Mouse (Mus musculus) intestine, postnatal 0 days (tissue): ENCODE measurements at regions not wholly inside any gene's neighbourhood (a gene's known extent, or its start where the extent isn't known, plus 50 kb on each side); places are given as distances from the start of the nearest gene placed in this dataset.

Experiments used
- ATAC-seq: fragments of 200-750 bp; cut with Nextera tagmentation; 2 replicates; pipeline ENCODE4 v1.8.0; 2017; ENCODE audit warnings: mild to moderate bottlenecking, moderate TSS enrichment, moderate library complexity
- H3K27ac ChIP-seq: fragments of 300-500 bp; sonication (generic); 2 replicates; pipeline ENCODE4 v1.5.1; 2014; ENCODE audit warnings: mild to moderate bottlenecking, low read depth, low read length, moderate library complexity
- H3K27me3 ChIP-seq: fragments of 300-500 bp; sonication (generic); replicated peaks from 2 replicates; pipeline ENCODE4 v1.6.1; 2014; ENCODE audit warnings: low read length, mixed read lengths; ENCODE audit not compliant: control insufficient read depth, insufficient read depth
- H3K36me3 ChIP-seq: fragments of 300-500 bp; sonication (generic); 2 replicates; pipeline ENCODE4 v1.6.1; 2014; ENCODE audit warnings: mild to moderate bottlenecking, moderate library complexity; ENCODE audit not compliant: control insufficient read depth, insufficient read depth
- H3K4me1 ChIP-seq: fragments of 300-500 bp; sonication (generic); replicated peaks from 2 replicates; pipeline ENCODE4 v1.6.1; 2014; ENCODE audit warnings: antibody characterized with exemption, low read length, mixed read lengths; ENCODE audit not compliant: control insufficient read depth, insufficient read depth
- H3K4me2 ChIP-seq: fragments of 300-500 bp; sonication (generic); replicated peaks from 2 replicates; pipeline ENCODE4 v1.6.1; 2014; ENCODE audit warnings: low read depth, mild to moderate bottlenecking, moderate library complexity
- H3K4me3 ChIP-seq: fragments of 300-500 bp; sonication (generic); 2 replicates; pipeline ENCODE4 v1.5.1; 2014; ENCODE audit warnings: low read depth, low read length
- H3K9ac ChIP-seq: fragments of 300-500 bp; sonication (generic); 2 replicates; pipeline ENCODE4 v1.6.1; 2014; ENCODE audit warnings: mild to moderate bottlenecking, low read depth, low read length
- H3K9me3 ChIP-seq: fragments of 300-500 bp; sonication (generic); 2 replicates; pipeline ENCODE4 v1.6.1; 2016; ENCODE audit warnings: mixed run types; ENCODE audit not compliant: control insufficient read depth
- CTCF ChIP-seq: sonication (generic); IDR thresholded peaks from 2 replicates; pipeline ENCODE4 v1.5.1; 2016; ENCODE audit warnings: low read depth, mild to moderate bottlenecking, control low read depth, antibody characterized with exemption, moderate library complexity
- WGBS: fragments of 180-500 bp; shearing (Covaris S2); extraction: QIAGEN DNeasy Blood & Tissue Kit; methylation state at CpG from one replicate; pipeline ENCODE4 v1.1.7; 2014; 5-methylcytosine and 5-hydroxymethylcytosine counted together

GRCm38 (mm10) chr2:117804686-117805085, 307.0 kb upstream of the Thbs1 start:
- H3K36me3 ChIP-seq: no peaks in the 10 kb centered on the region
- H3K4me2 ChIP-seq: no peak overlapping the region
- no peaks in the 10 kb centered on the region for H3K27me3 ChIP-seq
- no peaks in the 10 kb centered on the region for H3K4me1 ChIP-seq
- no peak for ATAC-seq
- no peak overlapping the region for H3K27ac ChIP-seq
- H3K4me3 ChIP-seq: no peak overlapping the region
- no peaks in the 10 kb centered on the region for H3K9me3 ChIP-seq
- no peak for TF ChIP-seq CTCF
- H3K9ac ChIP-seq: no peak overlapping the region

GRCm38 (mm10) chr2:117807121-117807520, 304.6 kb upstream of the Thbs1 start:
- Histone ChIP-seq H3K4me3 (no peak overlapping the region), H3K27ac (no peak overlapping the region), H3K4me2 (no peak overlapping the region), H3K36me3 (no peaks in the 10 kb centered on the region), H3K4me1 (no peaks in the 10 kb centered on the region), H3K27me3 (no peaks in the 10 kb centered on the region), H3K9ac (no peak overlapping the region), H3K9me3 (no peaks in the 10 kb centered on the region)
- WGBS: 81% methylated on average over 3 of the region's 3 CpGs
- no peak for TF ChIP-seq CTCF
- ATAC-seq: no peak

GRCm38 (mm10) chr2:117811506-117811905, 300.2 kb upstream of the Thbs1 start:
- Histone ChIP-seq H3K9ac (no peak overlapping the region), H3K4me1 (no peaks in the 10 kb centered on the region), H3K4me3 (no peak overlapping the region), H3K27me3 (no peaks in the 10 kb centered on the region), H3K4me2 (no peak overlapping the region), H3K9me3 (no peaks in the 10 kb centered on the region), H3K27ac (no peak overlapping the region), H3K36me3 (no peaks in the 10 kb centered on the region)
- TF ChIP-seq CTCF: 0 out of 2 replicates have a peak, but pooled peaks have one; percentile 16
- WGBS: 33% methylated on average over 1 of the region's 1 CpGs
- no peak for ATAC-seq

GRCm38 (mm10) chr2:117811931-117812330, 299.7 kb upstream of the Thbs1 start:
- no peaks in the 10 kb centered on the region for H3K4me1 ChIP-seq
- no peaks in the 10 kb centered on the region for H3K36me3 ChIP-seq
- no peak for ATAC-seq
- TF ChIP-seq CTCF: no peak
- 75% methylated on average over 2 of the region's 2 CpGs for WGBS
- no peaks in the 10 kb centered on the region for H3K9me3 ChIP-seq
- no peak overlapping the region for H3K4me2 ChIP-seq
- no peak overlapping the region for H3K4me3 ChIP-seq
- no peak overlapping the region for H3K9ac ChIP-seq
- H3K27ac ChIP-seq: no peak overlapping the region
- H3K27me3 ChIP-seq: no peaks in the 10 kb centered on the region

GRCm38 (mm10) chr2:117819701-117820225, 291.9 kb upstream of the Thbs1 start:
- Histone ChIP-seq H3K9me3 (no peaks in the 10 kb centered on the region), H3K27me3 (no peaks in the 10 kb centered on the region), H3K36me3 (no peaks in the 10 kb centered on the region), H3K4me3 (no peak overlapping the region), H3K9ac (no peak overlapping the region), H3K4me1 (no peaks in the 10 kb centered on the region), H3K4me2 (no peak overlapping the region), H3K27ac (no peak overlapping the region)
- no peak for ATAC-seq
- 66% methylated on average over 3 of the region's 3 CpGs for WGBS
- no peak for TF ChIP-seq CTCF

- Histone ChIP-seq H3K9ac (no peak overlapping the region), H3K27ac (no peak overlapping the region), H3K4me3 (no peak overlapping the region), H3K9me3 (no peaks in the 10 kb centered on the region), H3K4me2 (no peak overlapping the region), H3K27me3 (no peaks in the 10 kb centered on the region), H3K36me3 (no peaks in the 10 kb centered on the region), H3K4me1 (no peaks in the 10 kb centered on the region)
- no peak for ATAC-seq
- no peak for TF ChIP-seq CTCF
These were observed 291.0 kb upstream of the Thbs1 start for GRCm38 (mm10) chr2:117820708-117821107.

GRCm38 (mm10) chr2:117825088-117825487, 286.6 kb upstream of the Thbs1 start:
- no peak overlapping the region for H3K4me3 ChIP-seq
- no peaks in the 10 kb centered on the region for H3K4me1 ChIP-seq
- no peak overlapping the region for H3K9ac ChIP-seq
- H3K27ac ChIP-seq: no peak overlapping the region
- WGBS: 66% methylated on average over 8 of the region's 8 CpGs
- no peak for ATAC-seq
- no peak for TF ChIP-seq CTCF
- H3K4me2 ChIP-seq: no peak overlapping the region
- H3K36me3 ChIP-seq: no peaks in the 10 kb centered on the region
- H3K9me3 ChIP-seq: no peaks in the 10 kb centered on the region
- H3K27me3 ChIP-seq: no peaks in the 10 kb centered on the region
